Mouse (Mus musculus) bone marrow, adult 2 months (tissue): Measurements from ENCODE around the gene Tapbp.

ENCODE experiments used
- CTCF ChIP-seq: fragments of 200-500 bp; IDR thresholded peaks from 2 replicates; pipeline ENCODE4 v1.5.1; 2011; ENCODE audit warnings: low read length, control low read depth; ENCODE audit not compliant: control insufficient read depth, insufficient read depth
- POLR2A ChIP-seq: fragments of 200-500 bp; IDR thresholded peaks from 2 replicates; pipeline ENCODE4 v1.6.1; 2011; ENCODE audit warnings: low read depth, mild to moderate bottlenecking, control low read depth, low read length, borderline replicate concordance; ENCODE audit not compliant: control insufficient read depth

- TF ChIP-seq CTCF: no peak
- TF ChIP-seq POLR2A: peak; percentile 17; the same call in 1 of the 2 replicates
Measured at GRCm38 (mm10) chr17:33916847-33917655, 1.4 kb downstream of the Tapbp start.
